Mouse (Mus musculus) urinary bladder, postnatal 14 days (tissue): Measurements from ENCODE around the gene Spcs2.
"Not testable (repeated sequence)": the region's sequence is repeated elsewhere in the genome, so short reads cannot be mapped to it uniquely, and the experiment has no call there.

Experiments
- DNase-seq: peaks from one replicate; pipeline ENCODE4 v3.0.0; 2021; ENCODE audit warnings: low spot score

Spcs2 gene

DNA sequence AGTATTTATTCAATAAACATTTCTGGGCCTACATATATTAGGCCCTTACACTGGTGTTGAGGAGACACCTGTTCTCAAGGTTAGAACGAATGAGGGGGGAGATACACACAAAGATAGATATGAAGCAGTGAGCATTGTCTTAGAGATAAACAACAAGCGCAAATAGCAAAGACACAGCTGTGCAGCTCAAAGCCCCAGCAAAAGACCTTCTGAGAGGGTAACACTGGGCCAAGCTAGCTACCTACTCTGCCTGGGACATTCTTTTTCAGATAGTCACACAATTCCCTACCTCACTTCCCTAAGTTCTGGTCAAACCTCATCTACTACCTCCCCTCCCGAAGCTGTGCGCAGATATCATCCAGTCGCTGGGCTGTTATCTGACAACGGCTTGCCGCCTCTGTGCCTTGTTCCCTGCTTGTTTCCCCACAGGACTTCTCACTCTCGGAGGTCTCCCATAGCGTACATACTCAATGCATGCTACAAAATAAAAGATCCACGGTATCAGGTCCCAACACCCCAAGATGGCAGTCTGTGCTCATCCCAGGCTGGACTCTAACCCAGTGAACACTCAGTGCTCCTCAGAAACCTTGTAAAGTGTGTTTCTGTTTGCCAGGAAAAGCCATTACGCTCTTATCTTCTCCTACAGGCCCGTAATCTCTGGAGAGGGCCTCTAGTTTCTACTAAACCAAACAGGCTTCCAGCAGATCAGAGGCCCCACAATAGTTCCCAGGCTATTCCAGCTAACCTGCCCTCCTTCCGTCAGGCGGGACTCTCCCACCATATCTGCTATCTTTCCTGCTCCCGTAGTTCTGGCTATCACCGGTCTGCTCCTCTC is 38.4 kb downstream of the Spcs2 start:
- DNase-seq: no peak

DNA sequence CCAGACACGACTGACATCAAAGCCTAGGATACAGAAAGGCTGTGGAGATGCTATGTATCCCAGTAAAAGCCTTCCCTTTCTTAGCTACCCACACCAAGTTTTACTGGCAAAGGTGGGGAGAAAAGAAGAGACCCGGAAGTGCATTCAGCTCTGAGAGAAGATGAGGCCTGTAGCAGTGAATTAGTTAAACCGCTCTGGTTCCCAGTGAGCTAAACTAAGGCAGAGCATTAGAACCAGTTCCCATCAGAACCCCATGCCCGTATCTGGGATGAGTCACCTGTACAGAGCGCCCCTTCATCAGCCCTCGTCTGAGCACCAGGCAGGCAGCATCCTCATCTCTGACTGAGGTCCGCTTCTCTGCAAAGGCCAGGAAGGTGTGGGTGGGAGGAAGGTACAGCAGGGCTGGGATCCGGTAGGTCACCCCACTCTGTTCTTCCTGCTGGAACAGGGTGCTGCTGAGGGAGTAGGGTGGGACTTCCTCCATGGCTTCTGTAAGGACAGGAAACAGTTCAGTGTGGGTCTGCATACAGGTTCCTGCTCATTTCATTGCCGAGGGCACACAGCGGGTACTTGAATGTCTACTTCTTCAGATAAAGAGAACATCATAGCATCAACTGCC is 40.1 kb downstream of the Spcs2 start:
- DNase-seq: no peak

DNA sequence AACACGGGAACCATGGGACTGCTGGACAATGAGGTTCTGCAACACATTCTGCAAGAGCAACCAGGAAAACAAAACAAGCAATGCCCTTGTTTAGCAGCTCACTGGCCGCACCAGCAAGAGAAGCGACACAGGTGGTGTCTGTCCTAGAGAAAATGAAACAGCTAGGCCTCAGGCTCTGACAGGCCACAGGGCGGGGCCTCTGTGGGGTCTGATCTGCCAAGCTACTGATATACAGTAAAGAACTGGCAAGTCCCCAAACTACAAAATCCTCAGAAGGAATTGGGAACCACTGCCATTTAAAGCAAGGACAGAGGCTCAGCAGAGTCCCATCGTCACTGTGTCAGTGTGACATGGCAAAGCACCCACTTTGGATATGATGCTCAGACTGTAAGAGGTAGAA is 40.8 kb downstream of the Spcs2 start:
- no peak for DNase-seq

DNA sequence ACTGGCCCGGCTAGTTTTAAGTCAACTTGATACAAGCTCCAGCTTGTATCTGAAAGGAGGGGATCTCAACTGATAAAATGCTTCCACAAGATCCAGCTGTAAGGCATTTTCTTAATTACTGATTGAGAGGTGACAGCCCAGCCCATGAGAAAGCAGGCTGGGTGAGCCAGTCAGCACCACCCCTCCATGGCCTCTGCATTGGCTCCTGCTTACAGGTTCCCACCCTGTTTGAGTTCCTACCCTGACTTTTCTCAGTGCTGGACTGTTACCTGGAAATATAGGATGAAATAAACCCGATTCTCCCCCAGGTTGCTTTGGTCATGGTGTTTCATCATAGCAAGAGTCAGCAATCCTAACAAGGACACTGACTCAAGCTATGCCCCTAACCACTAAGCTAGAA is 41.3 kb downstream of the Spcs2 start:
- DNase-seq: no peak

DNA sequence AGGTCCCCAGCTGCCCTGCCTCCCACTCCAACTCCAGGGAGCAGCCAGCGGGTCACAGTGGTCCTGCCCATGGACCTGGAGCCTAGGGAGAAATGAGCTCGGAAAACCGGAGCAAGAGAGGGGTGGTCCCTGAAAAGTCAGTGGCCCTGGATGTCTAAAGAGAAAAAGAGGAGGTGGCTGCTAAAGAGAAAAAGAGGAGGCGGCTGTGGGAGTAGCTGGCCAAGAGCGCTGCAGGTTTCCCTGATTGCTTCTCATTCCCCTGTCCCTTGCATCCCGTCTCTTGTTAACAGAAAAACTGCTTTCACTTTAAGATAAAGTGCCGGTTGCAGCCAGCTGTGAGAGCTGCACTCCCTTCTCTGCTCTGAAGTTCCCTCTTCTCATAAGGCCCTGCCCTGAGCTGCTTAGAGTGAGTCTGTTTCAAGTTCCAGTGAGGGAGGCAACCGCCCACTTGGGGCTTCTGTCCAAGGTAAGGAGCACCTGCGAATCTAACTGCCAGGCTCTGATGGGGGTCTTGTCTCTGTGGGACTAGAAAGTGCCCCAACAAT is 45.0 kb downstream of the Spcs2 start:
- DNase-seq: not testable (repeated sequence)

DNA sequence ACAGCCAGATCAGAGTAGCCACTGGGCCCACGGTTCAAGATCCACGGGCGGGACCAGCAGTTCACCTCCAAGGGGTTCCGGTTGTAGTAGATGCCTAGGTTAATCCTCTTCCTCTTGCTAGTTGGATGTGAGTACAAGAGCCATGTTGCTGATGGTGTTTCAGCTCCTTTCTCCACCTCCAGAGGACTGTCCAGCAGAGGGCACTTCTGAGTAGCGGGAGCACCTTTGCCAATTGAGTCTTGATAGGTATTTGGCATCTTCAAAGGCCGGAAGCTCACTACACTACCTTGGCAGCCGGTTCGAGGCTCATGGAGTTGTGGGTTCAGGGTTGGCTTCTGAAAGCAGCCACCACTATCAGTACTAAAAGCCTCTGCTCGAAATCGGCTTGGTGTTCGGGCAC is 49.9 kb downstream of the Spcs2 start:
- DNase-seq: peak; percentile 58

DNA sequence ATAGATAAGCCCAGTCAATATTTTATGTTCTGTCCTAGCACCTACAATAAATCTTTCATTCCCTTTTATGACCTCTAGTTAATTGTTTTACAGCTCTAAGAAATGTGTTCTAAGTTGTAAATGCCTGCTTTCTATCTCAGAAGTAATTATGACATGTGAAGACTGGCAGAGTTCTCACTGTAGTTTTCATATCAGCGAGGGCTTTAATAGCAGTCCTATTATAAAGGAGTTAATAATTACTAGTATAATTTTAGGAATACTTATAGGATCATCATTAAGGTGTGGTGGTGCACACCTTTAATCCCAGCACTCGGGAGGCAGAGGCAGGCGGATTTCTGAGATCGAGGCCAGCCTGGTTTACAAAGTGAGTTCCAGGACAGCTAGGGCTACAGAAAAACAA is 51.6 kb downstream of the Spcs2 start:
- DNase-seq: no peak

DNA sequence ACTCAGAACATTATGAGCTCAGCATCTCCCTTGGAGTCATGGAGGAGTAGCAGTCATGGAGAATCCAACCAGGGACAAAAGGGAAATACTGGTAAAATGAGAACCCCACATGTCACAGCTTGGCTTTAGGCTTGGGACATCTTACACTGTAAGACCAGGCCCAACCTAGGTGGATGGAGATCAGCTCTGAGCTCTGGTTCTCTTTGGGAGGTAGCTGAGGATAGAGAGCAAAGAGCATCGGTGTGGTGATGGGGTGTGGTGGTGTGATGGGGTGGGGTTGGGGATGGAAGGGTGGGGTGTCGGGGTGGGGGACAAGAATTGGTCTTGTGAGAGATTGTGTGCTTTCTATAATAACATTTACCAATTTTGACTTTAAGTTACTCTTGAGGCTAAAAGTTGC is 52.4 kb downstream of the Spcs2 start:
- DNase-seq: no peak

DNA sequence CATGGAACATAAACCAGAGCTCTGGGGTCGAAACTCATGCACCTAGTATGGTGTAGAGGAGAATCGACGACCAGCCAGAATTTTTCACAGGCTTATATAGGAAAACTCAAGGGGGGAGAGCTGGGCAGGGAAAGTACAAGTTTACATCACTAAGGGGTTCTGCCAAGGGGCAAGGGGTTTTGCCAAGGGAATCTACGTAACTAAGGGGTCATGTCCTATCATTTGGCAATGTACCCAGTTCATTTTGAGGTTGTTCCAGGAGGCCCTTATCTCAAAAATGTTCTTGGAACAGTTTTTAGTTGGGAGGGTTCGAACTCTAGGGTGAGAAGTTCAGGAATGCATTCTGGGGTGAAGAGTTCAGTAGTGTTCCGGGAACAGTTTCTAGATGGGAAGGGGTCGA is 56.2 kb downstream of the Spcs2 start:
- DNase-seq: not testable (repeated sequence)

DNA sequence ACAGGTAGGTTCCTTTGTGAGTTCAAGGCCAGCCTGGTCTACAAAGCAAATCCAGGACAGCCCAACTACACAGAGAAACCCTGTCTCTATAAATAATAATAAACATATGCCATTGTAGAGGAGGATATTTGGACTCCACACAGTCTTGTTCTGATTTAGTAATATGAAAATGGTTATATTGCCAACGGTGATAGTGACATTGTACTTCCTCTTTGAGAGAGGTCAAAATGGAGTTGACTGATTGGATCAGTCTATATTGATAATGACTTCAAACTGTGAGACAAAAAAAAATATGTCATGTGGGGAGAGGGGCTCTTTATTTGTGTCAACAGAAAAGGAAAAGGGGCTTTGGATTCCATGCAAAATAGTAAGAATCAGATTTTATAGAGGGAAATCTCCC is 57.9 kb downstream of the Spcs2 start:
- DNase-seq: no peak

DNA sequence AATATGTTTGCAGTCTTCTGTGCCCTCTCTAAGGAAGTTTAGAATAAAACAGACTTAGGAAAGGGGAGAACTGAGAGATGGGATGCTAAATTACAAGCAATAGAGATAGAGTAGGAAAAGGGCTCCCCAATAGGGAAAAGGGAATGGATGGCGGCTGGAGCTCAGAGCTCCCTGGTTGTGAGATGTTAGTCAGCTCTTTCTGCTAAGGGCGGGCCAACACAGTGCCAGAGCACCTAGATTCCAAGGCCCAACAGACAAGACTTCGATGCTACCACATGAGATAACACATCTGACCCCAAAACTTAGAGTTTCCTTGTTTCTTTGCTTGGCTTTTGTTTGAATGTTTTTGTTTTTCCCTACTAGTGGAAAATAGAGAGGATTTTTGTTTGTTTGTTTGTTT is 59.2 kb downstream of the Spcs2 start:
- DNase-seq: not testable (repeated sequence)

DNA sequence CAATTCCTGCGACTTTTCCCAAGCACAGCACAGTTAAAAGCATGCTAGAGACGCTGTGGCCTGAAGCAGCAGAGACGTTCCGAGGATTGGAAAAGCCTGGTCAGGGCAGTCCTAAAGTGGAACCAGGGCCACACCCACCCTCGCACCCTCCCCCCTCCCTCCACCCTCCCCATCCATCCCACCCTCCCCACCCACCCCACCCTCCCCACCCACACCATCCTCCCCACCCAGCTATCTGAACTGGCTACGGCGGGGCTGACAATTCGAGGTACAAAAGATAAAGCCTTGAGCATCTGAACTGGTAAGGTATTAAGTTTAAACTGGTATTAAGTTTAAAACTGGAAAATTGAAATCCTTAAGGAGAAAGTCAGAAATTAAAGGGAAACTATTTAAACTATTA is 59.7 kb downstream of the Spcs2 start:
- no peak for DNase-seq

DNA sequence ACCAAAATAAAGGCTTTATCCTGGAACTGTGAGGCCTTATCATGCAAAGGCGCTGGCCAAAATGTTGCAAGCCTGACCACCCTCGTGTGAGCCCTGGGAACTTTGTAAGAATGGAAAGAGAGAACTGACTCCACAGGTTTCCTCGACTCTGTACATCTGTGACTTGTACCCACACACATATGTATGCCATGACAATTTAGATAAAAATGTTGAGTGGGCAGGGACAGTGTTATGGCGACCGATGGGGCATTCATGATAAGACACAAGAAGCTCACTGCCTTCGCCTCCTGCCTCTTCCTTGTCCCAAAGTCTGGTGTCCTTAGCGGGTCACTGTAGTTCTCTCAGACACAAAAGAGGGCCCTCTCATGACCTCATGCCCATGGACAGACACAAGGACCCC is 64.1 kb downstream of the Spcs2 start:
- no peak for DNase-seq

DNA sequence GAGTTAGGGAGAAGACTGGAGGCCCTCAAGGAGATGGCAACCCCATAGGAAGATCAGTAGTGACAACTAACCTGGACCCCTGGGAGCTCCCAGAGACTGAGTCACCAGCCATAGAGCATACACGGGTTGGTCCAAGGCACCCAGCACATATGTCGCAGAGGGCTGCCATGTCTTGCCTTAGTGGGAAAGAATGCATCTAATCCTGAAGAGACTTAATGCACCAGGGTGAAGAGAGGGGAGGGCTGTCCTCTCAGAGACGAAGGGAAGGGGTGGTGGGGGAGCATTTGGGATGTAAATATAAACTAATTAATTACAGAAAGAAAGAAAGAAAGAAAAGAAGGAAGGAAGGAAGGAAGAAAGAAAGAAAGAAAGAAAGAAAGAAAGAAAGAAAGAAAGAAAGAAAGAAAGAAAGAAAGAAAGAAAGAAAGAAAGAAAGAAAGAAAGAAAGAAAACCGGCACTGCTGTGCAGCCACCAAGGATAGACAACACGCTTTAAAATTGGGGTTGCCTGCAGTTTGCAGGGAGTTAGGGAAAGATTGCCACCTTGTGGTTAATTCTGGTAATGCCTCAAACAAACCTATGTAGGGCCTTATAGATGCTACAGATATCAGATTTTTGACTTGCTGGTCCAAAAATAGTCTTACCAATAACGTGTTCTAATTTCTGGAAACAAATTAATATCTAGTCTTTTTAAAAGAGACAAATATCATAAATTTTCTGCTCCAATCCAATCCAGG is 65.2 kb downstream of the Spcs2 start:
- peak; percentile 70 for DNase-seq

DNA sequence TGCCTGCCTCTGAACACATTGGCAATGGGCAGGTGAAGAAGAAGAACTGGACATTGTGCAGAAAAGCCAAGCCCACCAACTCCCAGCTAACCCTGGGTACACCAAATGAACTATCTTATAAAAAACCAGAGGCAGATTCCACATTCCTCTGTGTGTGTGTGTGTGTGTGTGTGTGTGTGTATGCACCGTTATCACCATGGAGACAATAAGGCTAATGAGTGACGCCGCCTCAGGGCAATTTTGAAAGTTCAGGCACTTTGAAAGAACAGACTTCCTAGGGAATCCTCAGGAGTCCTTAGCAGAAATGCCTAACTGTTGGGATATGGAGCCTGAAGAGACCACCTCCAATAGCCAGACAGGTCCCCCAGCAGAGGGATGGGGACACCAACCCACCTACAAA is 66.0 kb downstream of the Spcs2 start:
- DNase-seq: no peak

DNA sequence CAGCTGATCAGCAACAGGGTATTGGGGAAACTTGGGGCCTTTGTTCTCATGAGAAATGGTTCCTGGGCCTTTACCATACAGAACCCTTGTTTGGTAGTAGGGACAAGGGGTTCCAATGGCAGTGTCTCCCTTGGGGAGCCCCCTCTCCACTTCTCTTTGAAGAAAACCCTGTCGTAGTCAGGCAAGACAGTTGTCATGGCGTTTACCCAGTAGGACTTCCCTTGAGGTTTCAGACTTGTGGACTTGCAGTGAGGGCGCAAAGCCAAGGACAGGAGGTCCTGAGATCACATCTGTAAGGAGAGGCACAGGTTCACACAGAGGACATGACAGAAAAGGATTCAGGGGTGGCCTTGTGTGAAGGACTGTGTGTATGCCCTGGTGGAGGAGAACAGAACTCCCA is 66.8 kb downstream of the Spcs2 start:
- no peak for DNase-seq

DNA sequence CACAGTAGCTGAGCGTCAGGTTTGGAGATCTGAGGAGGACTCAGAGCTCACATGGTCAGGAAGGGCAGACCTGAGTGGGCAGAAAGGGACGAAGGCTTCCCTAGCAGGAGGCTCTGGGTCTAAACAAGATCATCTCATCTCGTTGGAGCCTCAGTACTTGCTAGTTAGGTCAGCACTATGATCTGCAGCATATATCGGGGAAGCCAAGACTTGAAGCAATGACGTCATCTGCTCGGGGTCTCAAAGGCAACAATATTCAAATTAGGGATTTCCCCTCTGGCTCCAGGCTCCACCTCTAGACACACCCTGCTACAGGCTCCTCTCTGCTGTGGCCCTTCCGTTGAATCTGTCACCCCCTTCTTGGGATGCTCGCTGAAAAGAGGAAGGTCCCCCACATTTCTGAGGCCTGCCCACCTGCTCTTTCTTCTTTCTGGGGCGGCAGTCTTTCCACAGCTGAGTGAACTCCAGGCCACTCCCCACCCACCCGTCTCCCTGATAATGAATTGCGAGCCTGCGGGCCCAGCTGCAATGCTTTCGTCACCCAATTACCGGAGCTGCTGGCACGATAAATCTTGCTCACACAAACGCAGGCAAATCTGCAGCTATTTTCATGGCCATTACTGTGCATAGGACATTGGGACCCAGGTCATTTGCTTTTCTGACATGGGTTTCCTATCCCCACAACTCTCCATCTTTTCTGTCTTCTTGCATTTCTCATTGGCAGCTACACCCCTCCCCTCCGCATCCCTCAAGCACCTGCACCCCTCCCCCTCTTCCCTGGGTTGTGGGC is 67.9 kb downstream of the Spcs2 start:
- no peak for DNase-seq

DNA sequence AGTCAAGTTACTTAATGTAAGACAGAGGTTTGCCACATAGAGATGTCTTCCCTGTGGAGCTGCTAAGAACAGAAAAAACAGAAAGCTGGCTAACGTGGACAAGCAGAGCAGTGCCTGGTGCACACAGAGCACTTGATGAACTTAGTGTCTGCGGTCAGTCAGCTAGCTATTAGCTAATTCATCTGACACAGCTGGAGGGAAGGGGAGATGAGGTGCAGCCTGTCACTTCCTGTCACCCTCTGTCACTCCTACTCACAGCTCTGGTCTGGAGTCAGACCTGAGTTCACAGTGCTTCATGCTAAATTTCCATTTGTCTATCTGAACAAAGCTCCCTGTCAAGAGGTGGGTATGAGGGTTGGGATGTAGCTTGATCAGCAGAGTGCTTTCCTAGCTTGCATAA is 69.2 kb downstream of the Spcs2 start:
- no peak for DNase-seq

DNA sequence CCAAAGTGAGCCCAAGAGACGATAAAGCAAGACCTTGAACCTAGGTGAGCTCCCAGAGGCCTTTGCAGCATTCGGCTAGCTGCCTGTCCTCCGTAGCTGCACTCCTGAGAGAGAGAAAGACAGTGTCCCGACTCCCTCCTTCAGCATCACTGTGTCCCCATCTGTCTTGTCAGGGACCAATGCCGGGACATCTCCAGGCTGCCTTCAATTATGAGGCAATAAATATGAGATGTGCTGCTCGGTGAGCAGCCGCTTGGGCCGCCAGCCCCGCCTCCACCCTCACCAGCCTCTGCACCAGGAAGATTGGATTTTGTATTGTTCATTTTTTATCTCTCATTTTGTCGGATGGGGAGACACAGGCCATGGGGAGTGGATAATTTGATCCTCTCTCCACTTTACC is 72.4 kb downstream of the Spcs2 start:
- DNase-seq: no peak

DNA sequence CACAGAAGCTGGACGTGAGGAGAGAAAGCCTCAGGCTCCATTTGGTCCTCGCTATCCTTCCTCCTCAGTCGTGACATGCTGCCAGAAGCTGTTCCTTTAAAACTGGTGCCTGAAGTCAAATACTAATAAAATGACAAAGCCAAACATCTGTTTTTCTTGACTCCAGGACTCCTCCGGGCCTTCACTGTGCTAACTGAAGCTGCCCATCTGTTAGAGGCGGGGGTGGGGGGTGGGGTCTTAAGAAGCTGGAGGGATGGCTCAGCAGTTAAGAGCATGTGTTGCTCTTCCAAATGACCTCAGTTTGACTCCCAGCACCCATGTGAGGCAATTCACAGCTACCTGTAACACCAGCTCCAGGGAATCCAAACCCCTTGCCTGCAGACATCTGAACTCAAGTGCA is 74.7 kb downstream of the Spcs2 start:
- DNase-seq: no peak

DNA sequence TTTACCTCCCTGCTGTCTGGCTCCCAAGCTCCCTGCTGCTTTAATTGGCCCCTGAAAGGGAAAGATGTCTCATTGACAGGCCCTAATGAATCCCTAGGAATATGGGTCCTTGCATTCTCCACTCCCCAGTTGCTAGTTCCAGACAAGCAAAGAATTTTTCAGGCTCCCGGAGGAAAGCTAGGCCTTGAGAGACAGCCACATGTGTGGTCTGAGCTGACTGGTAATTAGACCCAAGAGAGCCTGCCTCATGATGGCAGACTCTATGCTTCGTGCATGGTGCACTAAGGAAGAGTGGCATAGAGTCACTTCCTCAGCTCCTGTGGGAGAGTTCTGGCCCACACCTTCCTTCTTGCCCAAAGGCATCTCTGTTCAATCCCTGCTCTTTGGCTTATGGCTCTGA is 75.3 kb downstream of the Spcs2 start:
- no peak for DNase-seq
